Mouse (Mus musculus): ENCODE measurements around the gene Sipa1.

Sipa1 gene

GRCm38 (mm10) chr19:5645280-5645679 lies 18.2 kb downstream of the Sipa1 start:
- DNase-seq (ENCODE audit: low spot score), result no peak

DNA sequence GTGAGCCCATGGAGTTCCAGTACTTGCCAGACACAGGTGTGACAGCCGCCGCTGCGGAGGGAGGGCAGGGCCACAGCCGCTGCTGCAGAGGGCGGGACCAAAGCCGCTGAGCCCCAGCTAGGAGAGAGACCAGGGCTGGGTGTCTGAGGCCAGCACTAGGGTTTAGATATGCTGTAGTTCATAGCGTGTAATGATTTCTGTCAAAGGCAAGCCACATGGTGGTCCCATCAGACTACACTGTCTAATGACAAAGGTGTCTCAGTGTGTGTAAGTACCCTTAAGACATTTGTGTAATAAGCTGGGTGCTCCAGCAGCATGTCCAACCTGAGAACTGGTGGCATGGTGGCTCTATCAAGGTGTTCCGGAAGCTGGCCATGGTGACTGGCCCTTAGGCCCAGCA lies 21.9 kb downstream of the Sipa1 start:
- DNase-seq (ENCODE audit: low spot score), result no peak

GRCm38 (mm10) chr19:5641021-5641420 lies 22.5 kb downstream of the Sipa1 start:
- no peak for DNase-seq (ENCODE audit: low spot score)

DNA sequence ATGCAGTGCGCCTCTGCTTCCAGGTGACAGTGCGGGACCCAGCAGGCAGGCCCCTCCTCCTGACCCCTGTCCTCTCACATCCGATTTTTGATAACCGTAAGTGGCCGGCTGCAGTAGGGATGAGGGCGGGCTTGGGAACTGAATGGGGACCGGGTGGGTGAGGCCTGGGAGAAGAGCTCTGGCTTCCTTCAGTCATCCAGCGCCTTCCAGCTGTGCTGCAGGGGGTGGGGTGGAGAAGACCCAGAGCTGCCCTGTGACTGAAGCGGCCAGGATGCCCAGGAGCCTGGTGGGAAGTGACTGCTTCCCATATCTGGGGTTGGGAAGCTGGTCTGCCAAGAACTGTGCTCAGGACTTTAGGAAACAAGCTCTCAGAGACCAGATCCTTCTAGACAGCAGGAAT lies 23.2 kb downstream of the Sipa1 start:
- DNase-seq (ENCODE audit: low spot score), result no peak

- DNase-seq (ENCODE audit: low spot score), result no peak
Observed at GRCm38 (mm10) chr19:5638416-5639005, 25.0 kb downstream of the Sipa1 start.

DNA sequence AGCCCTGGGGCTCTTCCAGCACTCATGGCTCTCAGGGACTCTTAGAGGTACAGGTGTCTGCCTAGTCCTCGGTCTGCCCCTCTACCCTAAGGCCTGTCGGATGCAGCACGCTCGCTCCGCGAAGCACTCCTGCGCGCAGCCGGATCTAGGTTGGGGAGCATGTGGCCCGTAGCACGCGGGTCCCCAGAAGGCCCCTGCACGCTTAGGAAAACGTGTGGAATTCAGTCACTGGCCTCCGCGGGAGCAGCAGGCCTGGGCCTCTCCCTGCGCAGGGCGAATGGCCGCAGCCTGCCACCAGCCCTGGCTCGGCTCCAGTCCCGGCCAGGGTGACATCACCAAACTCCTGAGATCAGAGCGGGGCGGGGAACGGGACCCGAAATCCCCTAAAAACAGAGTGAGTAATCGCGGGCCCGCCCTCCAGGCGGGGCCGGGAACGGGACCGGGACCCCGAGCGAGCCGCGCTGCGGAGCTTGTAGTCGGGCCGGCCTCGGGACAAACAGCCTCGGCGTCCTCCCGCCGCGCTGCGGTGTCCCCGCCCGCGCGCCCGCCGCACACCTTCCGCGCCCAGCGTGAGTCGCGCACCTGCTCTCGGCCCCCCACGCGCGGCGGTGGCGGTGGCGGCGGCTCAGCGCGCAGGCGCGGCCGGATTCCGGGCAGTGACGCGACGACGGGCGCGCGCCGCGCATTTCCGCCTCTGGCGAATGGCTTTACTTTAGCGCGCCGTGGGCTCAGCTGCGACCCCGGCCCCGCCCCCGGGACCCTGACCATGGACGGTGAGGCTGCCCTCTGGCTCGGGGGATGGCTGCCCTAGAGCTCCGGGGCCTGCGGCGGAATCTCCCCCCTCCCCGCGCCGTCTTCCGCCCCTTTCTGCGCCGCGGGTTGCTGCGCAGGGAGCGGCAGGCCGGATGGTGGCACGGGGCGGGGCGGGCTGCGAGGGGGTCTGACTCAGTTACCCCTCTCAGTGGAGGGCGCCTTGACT lies 26.1 kb downstream of the Sipa1 start, which contains the start of gene Rela:
Gene Rela, plus strand, starts transcription at position 415 of the 979 bp plus-strand sequence.
- DNase-seq (ENCODE audit: low spot score), result peak; percentile 90

DNA sequence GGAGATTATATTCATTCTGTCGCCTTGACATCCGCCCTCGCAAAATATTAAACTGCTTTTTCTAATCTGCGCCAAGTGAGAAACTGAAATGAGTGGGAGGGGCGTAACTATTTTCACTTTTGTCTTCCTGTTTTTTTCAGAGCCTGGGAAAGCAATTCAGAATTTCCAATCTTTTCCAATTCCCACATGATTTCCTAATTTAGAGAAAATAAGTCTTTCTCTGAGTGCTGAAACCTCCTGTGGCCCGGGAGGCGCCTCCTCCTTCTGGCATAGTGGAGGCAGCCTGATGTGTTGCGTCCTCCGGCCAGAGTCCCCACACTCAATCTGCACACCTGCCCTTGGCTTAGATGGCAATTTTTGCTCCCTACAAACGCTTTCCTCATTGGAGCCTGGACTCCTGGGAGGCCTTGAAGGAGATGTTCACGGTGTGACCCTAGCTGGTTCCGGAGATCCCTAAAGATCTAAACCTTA lies 26.9 kb downstream of the Sipa1 start:
- DNase-seq (ENCODE audit: low spot score), result no peak

GRCm38 (mm10) chr19:5636036-5636570 lies 27.4 kb downstream of the Sipa1 start:
- no peak for DNase-seq (ENCODE audit: low spot score)

DNA sequence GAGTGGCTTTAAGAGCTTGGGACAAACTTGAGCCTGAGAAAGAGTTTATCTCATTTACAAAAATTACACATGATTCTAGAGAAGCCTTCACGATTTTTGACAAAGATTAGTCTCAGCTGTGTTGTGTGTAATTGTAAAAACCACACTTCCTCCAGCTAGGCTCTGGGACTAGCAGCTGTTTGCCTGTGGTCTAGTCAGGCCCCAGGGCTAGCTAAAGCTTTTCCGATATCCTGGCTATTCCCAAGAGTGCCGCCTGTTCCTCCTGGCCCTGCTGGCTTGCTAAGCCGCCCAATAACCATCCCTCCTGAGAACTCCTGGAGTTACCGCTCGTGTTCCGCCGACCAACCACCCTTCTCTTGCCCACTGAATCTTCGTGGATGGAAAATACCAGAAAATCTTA lies 31.4 kb downstream of the Sipa1 start:
- DNase-seq (ENCODE audit: low spot score), result no peak

DNA sequence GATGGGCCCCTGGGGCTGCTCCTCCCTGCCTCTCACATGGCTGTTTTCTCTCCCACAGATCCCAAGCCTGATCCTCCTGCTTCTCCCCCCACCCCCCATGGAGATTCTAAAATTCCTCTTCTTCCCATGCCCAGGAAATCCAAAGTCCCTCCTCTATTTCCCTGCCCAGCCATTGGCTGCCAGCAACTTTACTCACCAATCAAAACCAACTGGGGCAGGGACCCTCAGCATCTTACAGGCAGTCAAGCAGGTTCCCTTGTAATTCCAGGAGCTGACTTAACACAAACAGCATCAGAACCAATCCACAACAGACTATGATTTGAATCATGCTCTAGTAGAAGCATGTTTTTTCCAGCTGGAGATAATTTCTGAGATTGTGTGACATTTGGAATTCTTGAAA lies 33.6 kb downstream of the Sipa1 start:
- no peak for DNase-seq (ENCODE audit: low spot score)

DNA sequence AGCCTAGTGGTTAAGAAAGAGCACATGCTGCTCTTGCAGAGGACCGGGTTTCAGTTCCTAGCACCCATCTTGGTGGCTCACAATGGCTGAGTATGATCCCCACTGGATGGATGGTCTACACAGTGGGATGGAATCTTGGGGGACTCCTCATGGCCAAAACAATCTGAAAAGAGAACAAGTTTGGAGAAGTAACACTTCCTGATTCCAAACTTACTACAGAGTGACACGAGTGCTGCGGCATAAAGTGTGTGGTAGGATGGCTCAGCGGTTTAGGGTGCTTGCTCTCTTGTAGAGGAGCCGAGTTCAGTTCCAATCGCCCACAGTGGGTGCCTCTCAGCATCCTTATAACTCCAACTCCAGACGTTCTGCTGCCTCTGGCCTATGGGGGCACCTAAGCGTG lies 38.2 kb downstream of the Sipa1 start:
- DNase-seq (ENCODE audit: low spot score), result no peak

DNA sequence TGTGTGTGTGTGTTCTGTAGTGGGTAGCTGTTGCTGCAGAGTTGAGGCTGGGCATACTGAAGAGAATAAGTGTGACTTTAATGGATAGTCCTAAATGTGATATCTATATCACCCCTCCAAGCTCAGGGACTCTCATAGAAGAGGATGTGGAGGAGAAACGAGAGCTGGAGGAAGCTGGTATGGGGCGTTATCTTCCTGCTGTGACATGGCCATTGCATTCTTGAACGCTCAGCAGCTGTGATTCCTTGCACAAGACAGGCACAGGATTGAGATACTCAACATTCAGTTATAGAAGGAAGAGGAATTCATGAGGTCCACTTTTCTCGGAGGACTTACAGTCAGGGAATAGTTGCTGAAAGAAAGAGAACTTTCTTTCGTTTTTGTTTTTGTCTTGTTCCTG lies 41.6 kb downstream of the Sipa1 start:
- DNase-seq (ENCODE audit: low spot score), result no peak

GRCm38 (mm10) chr19:5620007-5620406 lies 43.5 kb downstream of the Sipa1 start:
- no peak for DNase-seq (ENCODE audit: low spot score)

DNA sequence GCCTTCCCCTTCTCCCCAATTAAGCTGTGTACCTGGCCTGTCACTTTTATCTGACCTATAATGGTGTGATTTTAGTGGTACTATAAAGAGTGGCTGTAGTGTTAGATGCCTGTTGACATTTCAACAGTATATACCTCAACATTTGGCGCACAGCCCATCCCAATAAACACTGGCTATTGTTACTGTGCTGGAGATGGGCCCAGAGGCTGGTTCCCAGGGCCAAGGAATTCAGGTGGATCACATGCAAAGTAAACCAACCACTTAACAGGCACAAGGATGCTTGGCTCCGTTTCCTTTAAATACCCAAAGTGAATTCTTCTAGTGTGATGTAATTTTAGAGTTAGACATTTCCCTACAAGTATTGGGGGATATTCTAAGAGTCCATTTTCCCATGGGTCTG lies 48.6 kb downstream of the Sipa1 start:
- no peak for DNase-seq (ENCODE audit: low spot score)

DNA sequence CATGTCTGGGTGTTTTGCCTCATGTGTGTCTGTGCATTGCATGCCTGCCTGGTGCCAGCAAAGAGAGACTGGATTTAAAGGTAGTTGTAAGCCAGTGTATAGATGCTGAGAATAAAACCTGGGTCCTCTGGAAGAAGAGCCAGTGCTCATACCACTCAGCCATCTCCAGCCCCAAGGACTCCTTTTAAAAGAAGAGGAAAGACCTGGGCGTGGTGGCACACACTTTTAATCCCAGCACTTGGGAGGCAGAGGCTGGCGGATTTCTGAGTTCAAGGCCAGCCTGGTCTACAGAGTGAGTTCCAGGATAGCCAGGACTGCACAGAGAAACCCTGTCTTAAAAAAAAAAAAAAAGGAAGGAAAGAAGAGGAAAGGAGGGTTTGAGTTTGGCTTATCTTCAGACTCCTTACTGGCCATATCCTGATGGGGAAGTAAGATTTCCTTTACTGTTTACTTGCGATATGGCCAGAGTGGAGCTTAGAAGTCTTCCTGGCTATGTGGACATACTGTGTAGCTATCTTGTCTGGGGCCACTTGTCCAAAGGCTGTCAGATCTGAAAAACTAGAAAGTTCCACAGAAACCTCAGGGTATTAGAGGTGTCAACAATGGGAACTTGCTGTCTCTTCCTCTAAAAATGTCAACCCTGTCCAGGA lies 50.6 kb downstream of the Sipa1 start:
- DNase-seq (ENCODE audit: low spot score), result no peak

- DNase-seq (ENCODE audit: low spot score), result no peak
Observed at GRCm38 (mm10) chr19:5611973-5612372, 51.5 kb downstream of the Sipa1 start.

DNA sequence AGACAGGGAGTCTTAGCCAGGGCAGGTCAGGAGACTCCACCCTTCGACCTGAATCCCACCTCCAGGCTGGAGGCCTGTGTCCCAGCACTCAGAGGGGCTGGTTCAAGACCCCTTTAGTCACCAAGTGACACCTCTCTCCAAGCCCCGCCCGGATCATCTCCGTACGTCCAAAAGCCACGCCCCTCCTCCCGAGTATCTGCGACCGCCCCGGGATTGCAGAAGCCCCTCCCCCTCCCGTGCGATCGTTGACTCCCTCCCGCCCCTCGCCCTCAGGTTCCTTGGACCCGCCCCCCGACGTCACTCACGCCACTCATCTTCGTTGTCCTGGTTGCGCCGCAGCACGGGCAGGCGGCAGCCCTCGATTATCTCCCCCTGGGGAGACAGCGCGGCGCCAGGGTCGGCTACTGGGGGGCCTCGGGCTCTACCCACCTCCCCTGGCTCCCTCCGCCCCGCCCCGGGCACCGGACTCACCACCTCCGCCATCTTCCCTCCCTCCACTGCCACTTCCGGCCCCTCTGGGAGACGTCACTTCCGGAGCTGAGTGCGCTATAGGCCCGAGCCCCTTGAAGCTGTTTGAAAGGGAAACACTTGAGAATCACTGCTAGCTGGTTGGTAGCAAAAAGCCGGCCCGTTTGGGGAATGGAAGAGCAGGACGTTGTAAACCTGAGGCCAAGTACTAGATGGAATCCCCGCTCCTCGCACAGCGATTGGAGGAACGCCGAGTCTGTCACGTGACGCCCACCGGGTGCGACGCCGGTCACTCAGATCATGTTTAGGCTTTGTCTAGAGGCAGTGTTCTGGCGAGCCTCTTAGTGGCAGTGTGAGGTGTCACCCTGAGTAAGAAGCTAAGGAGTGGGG lies 53.7 kb downstream of the Sipa1 start, which contains the start of gene Kat5:
Gene Kat5, minus strand, starts transcription at position 691 of the 858 bp plus-strand sequence.
- peak; percentile 91 for DNase-seq (ENCODE audit: low spot score)

GRCm38 (mm10) chr19:5609171-5609546 lies 54.3 kb downstream of the Sipa1 start:
- no peak for DNase-seq (ENCODE audit: low spot score)

GRCm38 (mm10) chr19:5608707-5609106 lies 54.8 kb downstream of the Sipa1 start:
- no peak for DNase-seq (ENCODE audit: low spot score)

DNA sequence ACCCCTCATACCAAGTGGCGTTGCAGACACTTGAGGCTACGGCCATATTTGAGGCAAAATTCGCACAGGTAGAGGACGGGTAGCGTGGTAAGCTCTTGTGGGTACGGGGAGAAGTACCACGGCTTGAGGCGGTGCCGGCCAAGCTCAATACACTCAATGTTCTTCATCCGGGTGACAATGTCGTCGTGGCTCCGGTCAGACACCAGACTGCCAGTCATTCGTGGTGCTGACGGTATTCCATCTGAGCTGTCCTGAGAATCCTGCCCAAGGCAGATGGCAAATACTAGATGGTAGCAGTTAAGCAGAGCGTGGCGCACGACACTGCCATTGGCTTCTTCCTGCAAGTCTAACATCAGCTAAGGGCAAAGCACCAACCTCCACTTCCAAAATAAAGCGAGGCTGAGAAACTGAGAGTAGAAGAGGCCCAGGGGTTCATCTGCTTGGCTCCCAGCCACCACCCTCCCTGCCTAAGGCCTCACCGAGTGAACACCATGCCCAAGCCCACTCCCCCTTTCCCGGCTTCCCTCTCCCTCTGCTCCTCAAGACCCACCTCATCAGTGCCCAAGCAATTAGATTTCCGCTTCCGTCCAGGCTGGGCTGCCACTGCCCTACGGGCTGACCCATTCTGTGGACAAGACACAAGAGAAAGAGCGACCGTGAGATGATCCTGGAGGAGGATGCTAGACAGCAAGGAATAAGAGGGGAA lies 55.6 kb downstream of the Sipa1 start:
- no peak for DNase-seq (ENCODE audit: low spot score)

DNA sequence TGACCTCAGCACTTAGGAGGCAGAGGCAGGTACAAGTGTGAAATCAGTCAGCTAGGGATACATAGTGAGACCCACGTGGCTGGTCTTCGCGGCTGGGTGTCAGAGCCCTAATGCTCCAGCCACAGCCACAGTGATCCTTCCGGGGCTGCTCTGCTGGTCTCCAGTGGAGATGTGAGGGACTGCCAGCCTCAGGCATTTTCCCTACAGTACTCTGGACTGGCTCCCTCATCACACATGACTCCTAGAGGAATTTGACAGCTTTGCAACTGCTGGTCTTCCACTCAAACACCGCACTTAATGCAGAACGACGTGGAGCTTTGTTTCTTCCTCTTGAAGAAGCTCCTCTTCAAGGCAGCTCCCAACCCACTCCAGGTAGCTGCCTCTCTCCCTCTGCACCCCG lies 57.3 kb downstream of the Sipa1 start:
- DNase-seq (ENCODE audit: low spot score), result no peak

Data from urinary bladder, postnatal 25 days (tissue).